Mouse (Mus musculus) MEL (cell line): ENCODE measurements around the gene Thsd7b.

ENCODE experiments used
- CTCF ChIP-seq, 3 experiments: IDR thresholded peaks in 2 of 3; conservative IDR thresholded peaks in 1 of 3; 2 replicates each; pipeline ENCODE4 v1.5.1; 2011 to 2012; ENCODE audit warnings: low read length in 3 of 3, low read depth in 2 of 3, mild to moderate bottlenecking in 2 of 3, improper control_type of control experiment in 1 of 3, inconsistent platforms in 1 of 3, mixed read lengths in 1 of 3, moderate library complexity in 1 of 3; ENCODE audit not compliant: control insufficient read depth in 1 of 3, insufficient read depth in 1 of 3, poor library complexity in 1 of 3, severe bottlenecking in 1 of 3
- ETS1 ChIP-seq: IDR thresholded peaks from 2 replicates; pipeline ENCODE4 v1.6.1; 2012; ENCODE audit warnings: low read depth, mild to moderate bottlenecking, inconsistent platforms, low read length, improper control_type of control experiment, moderate library complexity
- GATA1 ChIP-seq: IDR thresholded peaks from 2 replicates; pipeline ENCODE4 v1.6.1; 2011; ENCODE audit warnings: low read depth, low read length, improper control_type of control experiment
- KAT2A ChIP-seq: conservative IDR thresholded peaks from 2 replicates; pipeline ENCODE4 v1.6.1; 2012; ENCODE audit warnings: low read depth, low read length, improper control_type of control experiment, inconsistent platforms
- POLR2A ChIP-seq, 2 experiments: IDR thresholded peaks; 2 replicates each; pipeline ENCODE4 v1.6.1; 2011 to 2012; ENCODE audit warnings: low read length in 2 of 2, mild to moderate bottlenecking in 2 of 2, control low read depth in 1 of 2, improper control_type of control experiment in 1 of 2, low read depth in 1 of 2, moderate library complexity in 1 of 2; ENCODE audit not compliant: control insufficient read depth in 1 of 2, insufficient read depth in 1 of 2, poor library complexity in 1 of 2
- RAD21 ChIP-seq: IDR thresholded peaks from 2 replicates; pipeline ENCODE4 v1.6.1; 2011; ENCODE audit warnings: mild to moderate bottlenecking, low read depth, low read length, improper control_type of control experiment

GRCm38 (mm10) chr1:129559137-129559536 is 286.0 kb downstream of the Thsd7b start:
- TF ChIP-seq CTCF (IDR thresholded peaks at IDR 0.05 in 2 of 3, conservative IDR thresholded peaks at IDR 0.05 in 1 of 3; ENCODE audit: control insufficient read depth in 1 of 3, insufficient read depth in 1 of 3, low read depth in 2 of 3, low read length in 3 of 3, poor library complexity in 1 of 3, severe bottlenecking in 1 of 3) = no peak
- no peak for TF ChIP-seq ETS1
- TF ChIP-seq GATA1 = no peak
- no peak for TF ChIP-seq KAT2A
- no peak for TF ChIP-seq POLR2A (IDR thresholded peaks at IDR 0.05; ENCODE audit: control insufficient read depth in 1 of 2, insufficient read depth in 1 of 2, low read depth in 1 of 2, low read length in 2 of 2, poor library complexity in 1 of 2)
- no peak for TF ChIP-seq RAD21
